Mouse (Mus musculus) cerebellum, adult 2 months (tissue): Measurements from ENCODE around the gene Slc22a4.
"Not testable (repeated sequence)": the region's sequence is repeated elsewhere in the genome, so short reads cannot be mapped to it uniquely, and the experiment has no call there.

Source experiments
- CTCF ChIP-seq: fragments of 200-500 bp; IDR thresholded peaks from 2 replicates; pipeline ENCODE4 v1.5.1; 2011; ENCODE audit warnings: low read depth, mild to moderate bottlenecking, control low read depth, low read length, moderate library complexity, borderline replicate concordance; ENCODE audit not compliant: insufficient read depth
- POLR2A ChIP-seq: fragments of 200-500 bp; IDR thresholded peaks from 2 replicates; pipeline ENCODE4 v1.6.1; 2011; ENCODE audit warnings: low read length, control low read depth, borderline replicate concordance; ENCODE audit not compliant: insufficient read depth

DNA sequence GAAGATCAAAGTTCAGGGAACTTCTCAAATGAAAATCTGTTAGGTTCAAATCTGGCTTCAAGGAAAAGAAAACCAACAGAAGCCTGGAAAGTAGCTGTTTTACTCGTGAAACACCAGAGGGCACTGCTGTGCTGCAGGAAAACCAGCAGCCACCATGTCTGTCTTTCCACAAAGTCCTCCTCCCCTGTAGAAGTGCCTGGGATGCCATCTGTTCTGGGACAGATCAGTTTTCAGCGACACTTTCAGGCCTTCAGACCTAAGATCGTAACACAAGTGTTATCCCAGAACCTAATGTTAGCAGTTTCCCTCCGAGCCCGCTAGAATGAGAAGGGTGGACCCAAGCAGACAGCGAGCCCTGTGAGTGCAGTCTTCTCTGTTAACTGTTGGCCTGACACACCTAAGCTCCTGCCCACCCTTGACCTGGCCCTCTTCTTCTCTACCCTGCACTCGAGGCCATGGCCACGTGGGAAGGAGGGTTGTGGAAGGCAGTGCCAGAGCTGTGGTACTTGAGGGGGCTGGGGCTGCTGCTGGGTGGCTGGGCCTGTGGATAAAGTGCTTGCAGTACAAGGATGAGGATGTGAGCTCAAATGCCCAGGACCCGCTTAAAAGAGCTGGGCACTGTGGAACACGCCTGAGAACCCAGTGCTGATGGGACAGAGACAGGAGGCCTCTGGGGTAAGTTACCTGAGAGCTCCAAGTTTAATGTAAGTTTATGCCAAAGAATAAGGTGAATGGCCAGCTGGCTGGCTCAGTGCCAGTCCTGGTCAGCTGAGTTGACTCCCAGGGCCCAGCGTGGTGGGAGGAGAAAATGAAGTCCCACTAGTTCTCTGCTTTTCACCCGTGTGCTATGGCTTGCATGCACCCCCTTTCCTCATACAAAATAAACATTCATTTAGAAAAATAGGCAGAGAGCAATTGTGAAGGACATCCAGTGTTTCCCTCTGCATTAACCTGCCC lies 24.9 kb downstream of the Slc22a4 start:
- peak; percentile 88 for TF ChIP-seq CTCF
- TF ChIP-seq POLR2A, result not testable (repeated sequence)
